Mouse (Mus musculus): ENCODE measurements at regions not wholly inside any gene's neighbourhood (a gene's known extent, or its start where the extent isn't known, plus 50 kb on each side); places are given as distances from the start of the nearest gene placed in this dataset.
A peak's percentile ranks its signal among the peaks of the same experiment; 100 is the strongest.
"Not testable (repeated sequence)": the region's sequence is repeated elsewhere in the genome, so short reads cannot be mapped to it uniquely, and the experiment has no call there.

DNA sequence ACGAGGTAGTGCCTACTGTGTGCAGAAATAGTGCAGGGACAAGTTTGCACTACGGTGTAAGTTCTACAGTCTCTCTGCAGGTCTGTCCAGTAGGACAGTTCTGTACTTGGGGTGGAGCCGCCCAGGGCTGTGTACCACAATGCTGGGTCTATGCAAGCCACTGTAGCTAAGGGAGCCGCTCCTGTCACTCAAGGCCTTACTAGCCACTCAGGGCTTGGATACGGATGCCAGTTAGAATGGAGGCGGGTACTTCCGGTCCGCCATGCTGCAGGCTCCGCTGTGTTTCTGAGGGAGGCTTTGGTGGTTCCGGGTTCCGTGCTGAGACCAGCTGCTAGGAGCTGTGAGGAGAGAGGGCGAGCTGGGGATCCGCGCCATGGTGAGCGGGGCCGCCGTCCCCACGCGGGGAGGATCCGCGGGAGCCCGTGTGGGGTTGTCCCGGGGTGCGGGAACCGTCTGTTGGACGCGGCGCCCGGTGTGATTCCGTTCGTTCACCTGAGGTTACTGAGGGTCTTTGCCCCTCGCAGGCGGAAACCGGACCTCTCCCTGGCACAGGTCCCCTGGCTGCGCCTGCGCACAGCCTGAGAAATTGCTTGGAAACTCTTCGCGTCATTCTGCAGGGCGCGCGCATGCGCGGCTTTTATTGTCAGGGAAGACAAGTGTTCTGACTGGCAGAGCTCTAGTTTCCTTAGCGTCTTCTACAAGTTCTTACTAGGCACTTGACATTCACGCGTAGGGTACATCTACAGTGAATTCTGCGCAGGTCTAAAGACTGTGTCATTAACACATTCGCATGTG, 51.0 kb upstream of the Zfp873 start:
- Histone ChIP-seq H3K4me3 (ENCODE audit: low read depth, low read length) (peak overlapping the region; percentile 44), H3K27ac (ENCODE audit: low read depth) (peak overlapping the region; percentile 38; the same call in 1 of the 2 replicates), H3K4me2 (ENCODE audit: low read depth, low read length) (peak overlapping the region; percentile 54)
- not testable (repeated sequence) for H3K36me3 ChIP-seq (replicated peaks; ENCODE audit: control insufficient read depth, insufficient read depth, low read length); H3K9me3 ChIP-seq (replicated peaks; ENCODE audit: control insufficient read depth, low read length); H3K9ac ChIP-seq (replicated peaks; ENCODE audit: low read depth, low read length); H3K4me1 ChIP-seq (ENCODE audit: control insufficient read depth, insufficient read depth); H3K27me3 ChIP-seq (ENCODE audit: control insufficient read depth, insufficient read depth, low read length)
- peak; percentile 100 for ATAC-seq (ENCODE audit: insufficient read depth, low read depth)
- WGBS: 1% methylated on average over 12 of the region's 48 CpGs
- peak; percentile 85 for DNase-seq (ENCODE audit: low spot score)

Data from heart, postnatal 0 days (tissue).